Mouse (Mus musculus) forelimb bud, embryonic 11.5 days (tissue): ENCODE measurements around the gene Rnf182.

Experiments
- DNase-seq: peaks from one replicate; pipeline ENCODE4 v3.0.0-alpha.2; 2012; ENCODE audit warnings: low read depth, low spot score

Gene Rnf182

DNA sequence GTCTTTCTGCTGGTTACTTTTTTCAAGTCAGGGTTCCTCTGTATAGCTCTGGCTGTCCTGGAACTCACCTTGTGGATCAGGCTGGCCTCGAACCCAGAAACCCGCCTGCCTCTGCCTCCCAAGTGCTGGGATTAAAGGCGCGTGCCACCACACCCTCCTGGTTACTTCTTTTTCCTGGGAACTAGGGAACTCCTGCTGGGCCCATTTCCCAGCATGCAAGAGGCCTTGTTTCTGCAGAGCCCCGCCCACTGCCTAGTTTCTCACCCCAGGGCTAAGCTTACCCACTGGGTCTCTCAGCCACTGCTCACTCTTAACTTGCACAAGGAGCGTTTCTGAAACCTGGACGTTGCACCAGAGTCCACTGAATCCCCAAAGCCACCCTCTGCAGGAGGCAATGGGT is 80.5 kb downstream of the Rnf182 start:
- no peak for DNase-seq

- no peak for DNase-seq
Observed at GRCm38 (mm10) chr13:43698506-43698905, 83.0 kb downstream of the Rnf182 start.

DNA sequence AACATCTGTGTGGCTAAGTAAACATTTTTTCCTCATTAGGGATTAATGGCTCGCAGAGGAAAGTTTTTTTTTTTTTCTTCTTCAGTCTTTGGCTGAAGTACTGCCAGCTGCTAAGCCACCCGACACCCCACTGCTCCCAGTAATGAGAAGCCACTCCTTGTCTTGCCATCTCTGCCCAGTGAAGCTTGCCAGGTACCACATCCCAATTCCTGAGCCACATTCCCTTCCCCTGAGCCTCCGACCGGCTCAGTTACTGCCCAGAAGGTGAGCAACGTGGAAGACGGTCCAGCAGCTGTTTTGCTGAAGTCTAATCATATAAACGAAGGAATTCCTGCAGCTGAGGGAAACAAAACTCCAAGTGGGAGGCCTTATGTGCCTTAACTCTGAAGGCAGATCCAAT is 88.0 kb downstream of the Rnf182 start:
- DNase-seq = peak; percentile 31

- no peak for DNase-seq
Observed at GRCm38 (mm10) chr13:43704533-43705116, 89.1 kb downstream of the Rnf182 start.

DNA sequence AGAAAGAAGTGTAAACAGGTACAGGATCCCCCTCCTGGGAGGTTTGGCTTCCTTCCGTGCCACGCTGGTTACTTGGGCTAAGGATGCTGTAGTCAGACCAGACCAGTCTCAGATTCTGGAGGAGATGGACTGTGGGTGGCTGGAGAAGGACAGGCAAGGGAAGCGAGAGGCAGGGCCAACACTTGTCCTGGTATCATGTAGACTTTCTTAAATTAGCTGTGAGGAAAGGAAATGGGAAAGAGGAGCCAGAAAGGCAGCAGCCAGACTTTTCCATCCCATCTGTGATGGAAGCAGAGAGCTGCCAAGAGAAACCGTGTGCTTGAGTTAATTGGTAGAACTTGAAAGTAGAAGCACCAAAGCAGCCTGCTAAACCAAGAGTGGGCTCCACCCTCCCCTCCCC is 90.9 kb downstream of the Rnf182 start:
- no peak for DNase-seq

DNA sequence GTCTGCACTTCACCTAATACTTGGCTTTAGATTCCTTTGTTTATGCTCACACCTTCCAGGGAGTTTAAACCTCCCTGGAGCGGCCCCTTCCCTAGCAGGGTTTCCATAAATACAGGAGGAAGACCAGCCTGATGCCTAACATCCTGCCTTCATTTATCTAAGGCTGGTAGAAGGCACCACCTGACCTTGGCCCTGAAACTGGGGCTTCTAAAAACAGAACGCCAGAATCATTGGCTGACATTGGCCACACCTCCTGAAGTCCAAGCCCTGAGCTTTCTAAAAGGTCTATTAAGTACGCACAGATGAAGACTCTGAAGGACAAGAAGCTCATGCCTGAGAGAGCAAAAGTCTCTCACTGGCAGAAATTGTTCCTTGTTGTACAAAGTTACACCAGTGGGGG is 94.0 kb downstream of the Rnf182 start:
- DNase-seq = no peak

DNA sequence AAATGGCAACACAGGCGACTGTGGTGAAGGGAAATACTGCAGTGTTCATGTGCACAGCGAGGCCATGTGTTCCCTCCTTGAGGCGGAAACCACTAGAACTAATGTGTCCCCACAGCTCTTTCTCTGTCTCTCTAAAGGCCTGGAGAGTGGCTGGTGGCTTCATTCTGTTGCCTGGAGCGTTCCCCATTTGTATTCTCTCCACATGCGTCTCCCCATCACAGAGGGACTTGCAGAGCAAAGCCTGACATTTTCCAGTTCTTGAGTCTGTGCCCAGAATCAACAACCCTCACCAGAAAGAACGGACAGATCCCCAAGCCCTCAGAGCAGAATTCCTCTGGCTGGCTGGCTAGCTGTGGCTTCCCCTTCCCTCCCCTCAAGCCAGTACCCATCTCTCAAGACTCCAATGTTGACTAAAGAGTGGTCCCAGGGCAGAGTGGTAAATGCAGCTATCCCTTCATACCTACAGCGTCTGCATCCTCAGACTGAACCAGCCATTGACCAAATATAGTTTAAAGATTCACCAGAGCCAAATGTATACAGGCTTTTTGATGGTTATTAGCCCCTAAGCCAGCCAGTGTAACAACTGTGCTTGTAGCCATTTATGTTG is 96.3 kb downstream of the Rnf182 start:
- DNase-seq = no peak

- no peak for DNase-seq
Observed at GRCm38 (mm10) chr13:43714741-43715140, 99.2 kb downstream of the Rnf182 start.

- DNase-seq = no peak
Observed at GRCm38 (mm10) chr13:43715466-43715865, 100.0 kb downstream of the Rnf182 start.

GRCm38 (mm10) chr13:43716514-43717036 is 101.1 kb downstream of the Rnf182 start:
- no peak for DNase-seq

- no peak for DNase-seq
Observed at GRCm38 (mm10) chr13:43718173-43718572, 102.7 kb downstream of the Rnf182 start.

GRCm38 (mm10) chr13:43720496-43720895 is 105.0 kb downstream of the Rnf182 start:
- no peak for DNase-seq
